Mouse (Mus musculus): ENCODE measurements around the gene Pitpnm2.

- TF ChIP-seq POLR2A (IDR thresholded peaks at IDR 0.05; ENCODE audit: extremely low read depth, insufficient read depth, low read length) (no peak), CTCF (IDR thresholded peaks at IDR 0.05; ENCODE audit: low read depth, low read length) (no peak)
Observed at GRCm38 (mm10) chr5:124192251-124192710, 57.3 kb downstream of the Pitpnm2 start.
